ENCODE assay signal across 8 mouse cellular contexts in the genomic region with DNA sequence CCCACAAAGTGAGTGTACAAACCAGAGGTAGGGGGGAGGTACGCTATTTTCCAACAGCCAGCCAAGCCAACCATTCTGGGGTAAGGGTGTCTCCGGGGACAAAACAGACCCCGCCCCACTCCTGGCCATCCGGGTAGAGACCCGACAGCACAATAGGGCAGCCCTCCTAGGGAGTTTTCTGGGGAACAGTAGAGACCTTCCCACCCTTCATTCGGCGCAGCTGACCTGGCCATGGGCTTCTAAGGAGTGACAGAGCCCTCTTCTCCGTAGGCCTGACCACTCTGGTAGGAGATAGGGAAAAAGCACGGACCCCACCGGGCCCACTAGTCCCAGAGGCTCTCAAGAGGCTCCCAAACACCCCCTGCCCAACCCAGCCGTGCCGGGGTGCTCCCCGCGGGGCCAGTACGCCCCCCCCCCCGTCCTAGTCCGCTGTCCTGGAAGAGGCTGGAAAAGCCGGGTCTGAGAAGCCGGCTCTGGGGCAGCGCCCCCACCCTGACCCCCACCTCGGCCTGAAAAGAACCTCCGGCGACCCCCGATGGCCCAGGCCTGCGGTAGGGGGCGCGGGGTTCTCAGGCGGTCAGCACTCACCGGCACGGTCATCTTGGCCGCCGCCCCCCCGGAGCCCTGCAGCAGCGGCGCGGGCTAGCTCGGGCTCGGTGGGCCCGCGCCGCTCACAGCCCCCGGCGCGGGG. TPM values are rescaled to one million over a fixed set of nuclear protein-coding genes. Genes with fewer than 3 reads are reported as not detected.
DNase-seq lines count a peak whose midpoint lies in the region; ATAC-seq and TF ChIP-seq lines count a peak whose summit lies in the region.

No protein-coding gene starts in this region.

- H3K4me1 ChIP-seq in hindbrain, embryonic 11.5 days (replicated peaks; ENCODE audit: control insufficient read depth, insufficient read depth, low read length): peaks cover 34% of the 10 kb centered on the region
- H3K4me1 ChIP-seq in liver, embryonic 16.5 days (ENCODE audit: control insufficient read depth, low read depth, low read length): peaks cover 15% of the 10 kb centered on the region

- H3K27me3 ChIP-seq in hindbrain, embryonic 11.5 days (ENCODE audit: control insufficient read depth, insufficient read depth, low read length): no peaks in the 10 kb centered on the region
- H3K27me3 ChIP-seq in liver, embryonic 16.5 days (ENCODE audit: control insufficient read depth, insufficient read depth, low read depth, low read length): peaks cover 52% of the 10 kb centered on the region

- WGBS in hindbrain, embryonic 11.5 days: 0% methylated on average over 39 of the region's 44 CpGs
- WGBS in liver, embryonic 16.5 days (ENCODE audit: insufficient replicate concordance): 1% methylated on average over 36 of the region's 44 CpGs

- TF ChIP-seq CTCF in layer of hippocampus, adult 2 months (conservative IDR thresholded peaks at IDR 0.05): no peak

- H3K27ac ChIP-seq in layer of hippocampus, adult 2 months: peak overlapping the region; percentile 97
- H3K27ac ChIP-seq in hindbrain, embryonic 11.5 days (ENCODE audit: low read depth, low read length): peak overlapping the region; percentile 74
- H3K27ac ChIP-seq in liver, embryonic 16.5 days (ENCODE audit: low read length): peak overlapping the region; percentile 60

- H3K9ac ChIP-seq in hindbrain, embryonic 11.5 days (ENCODE audit: low read depth, low read length): peak overlapping the region; percentile 96
- H3K9ac ChIP-seq in liver, embryonic 16.5 days (ENCODE audit: low read depth, low read length): peak overlapping the region; percentile 68

- ATAC-seq in hindbrain, embryonic 11.5 days (ENCODE audit: low FRiP score): peak; percentile 55
- ATAC-seq in liver, embryonic 16.5 days (ENCODE audit: low read depth): no peak

- peak overlapping the region; percentile 86 for H3K4me3 ChIP-seq in layer of hippocampus, adult 2 months
- H3K4me3 ChIP-seq in hindbrain, embryonic 11.5 days (ENCODE audit: low read depth, low read length): peak overlapping the region; percentile 96
- peak overlapping the region; percentile 63 for H3K4me3 ChIP-seq in liver, embryonic 16.5 days (ENCODE audit: low read depth, low read length)

- H3K36me3 ChIP-seq in hindbrain, embryonic 11.5 days (ENCODE audit: control insufficient read depth, insufficient read depth, low read length): no peaks in the 10 kb centered on the region
- no peaks in the 10 kb centered on the region for H3K36me3 ChIP-seq in liver, embryonic 16.5 days (ENCODE audit: control insufficient read depth, insufficient read depth)

- peak overlapping the region; percentile 61 for H3K4me2 ChIP-seq in hindbrain, embryonic 11.5 days (replicated peaks; ENCODE audit: low read depth, low read length)
- peak overlapping the region; percentile 48 for H3K4me2 ChIP-seq in liver, embryonic 16.5 days (ENCODE audit: low read depth, low read length)

- H3K9me3 ChIP-seq in hindbrain, embryonic 11.5 days (ENCODE audit: control insufficient read depth, low read length): no peaks in the 10 kb centered on the region
- no peaks in the 10 kb centered on the region for H3K9me3 ChIP-seq in liver, embryonic 16.5 days (replicated peaks; ENCODE audit: control insufficient read depth, low read length)

- no peak for DNase-seq in layer of hippocampus, adult 2 months (ENCODE audit: low spot score in 2 of 2)
- DNase-seq in layer of hippocampus, postnatal 36 days: no peak
- peak; percentile 66 to 72 for DNase-seq in cerebellum, postnatal 10 days
- DNase-seq in hindbrain, embryonic 11.5 days (ENCODE audit: low spot score): peak; percentile 68
- DNase-seq in urinary bladder, postnatal 36 days (ENCODE audit: low spot score in 2 of 2): no peak
- DNase-seq in ovary, postnatal 10 days (ENCODE audit: low spot score): no peak
- no peak for DNase-seq in frontal cortex, adult 2 months (ENCODE audit: extremely low spot score in 1 of 2, low spot score in 1 of 2)

RNA-seq across cellular contexts. Expression of a gene that starts 0.4 kb away (rescaled TPM):
- total RNA-seq in layer of hippocampus, adult 2 months (2021): 10 to 100 TPM; 66.1 to 69.7 TPM
- total RNA-seq in layer of hippocampus, postnatal 36 days (2021): 10 to 100 TPM; 62.2 to 69.7 TPM
- polyA plus RNA-seq in hindbrain, embryonic 11.5 days (2014; fragmentation: Nextera tagmentation; extraction: Ambion mirVana): 43.3 and 47.3 TPM in 2 replicates
- polyA plus RNA-seq in liver, embryonic 16.5 days (2015; fragmentation: Nextera tagmentation; extraction: Ambion mirVana): 9.5 and 13.1 TPM in 2 replicates
- 42.1 and 44.2 TPM in 2 replicates for polyA plus RNA-seq in frontal cortex, adult 2 months (2012; rRNA removed)

RNA-seq across cellular contexts. Expression of a gene that starts 52.4 kb away (rescaled TPM):
- total RNA-seq in layer of hippocampus, adult 2 months (2021): not detected
- total RNA-seq in layer of hippocampus, postnatal 36 days (2021): not detected
- not detected in 2 replicates for polyA plus RNA-seq in hindbrain, embryonic 11.5 days (2014; fragmentation: Nextera tagmentation; extraction: Ambion mirVana)
- polyA plus RNA-seq in liver, embryonic 16.5 days (2015; fragmentation: Nextera tagmentation; extraction: Ambion mirVana): 7.7 and 58.8 TPM in 2 replicates
- polyA plus RNA-seq in frontal cortex, adult 2 months (2012; rRNA removed): 0.24 and 0.25 TPM in 2 replicates

Comparison
In these comparisons a context has a peak if more than half of its experiments do, and no peak if none do; other contexts are left out.
1. DNase-seq: peak in cerebellum, postnatal 10 days (2 of 2) and hindbrain, embryonic 11.5 days (single experiment); none in layer of hippocampus, adult 2 months (0 of 2), layer of hippocampus, postnatal 36 days (0 of 2), urinary bladder, postnatal 36 days (0 of 2), ovary, postnatal 10 days (single experiment) and frontal cortex, adult 2 months (0 of 2).
2. Peak in every context shown above with its lines, with median percentiles within 50 percentile points of each other: H3K27ac ChIP-seq and H3K4me3 ChIP-seq.